Mouse (Mus musculus) right cerebral cortex, adult 18-20 months (tissue): Measurements from ENCODE around the gene Erbb4.

Source experiments
- DNase-seq: peaks from one replicate; pipeline ENCODE4 v3.0.0; 2022; ENCODE audit warnings: mixed read lengths

The Erbb4 gene

GRCm38 (mm10) chr1:69107485-69108158 lies at the start of gene Erbb4:
Erbb4 (minus strand) TSS chr1:69108059.
- DNase-seq, result peak; percentile 29

- no peak for DNase-seq
Observed at GRCm38 (mm10) chr1:69157346-69157745, 49.5 kb upstream of the Erbb4 start.

GRCm38 (mm10) chr1:69141341-69141740 lies 33.5 kb upstream of the Erbb4 start:
- DNase-seq, result no peak

GRCm38 (mm10) chr1:69139519-69139868 lies 31.6 kb upstream of the Erbb4 start:
- DNase-seq, result no peak

GRCm38 (mm10) chr1:69138856-69139518 lies 31.1 kb upstream of the Erbb4 start:
- DNase-seq, result peak; percentile 64

- no peak for DNase-seq
Observed at GRCm38 (mm10) chr1:69124147-69124848, 16.4 kb upstream of the Erbb4 start.

GRCm38 (mm10) chr1:69118249-69118938 lies 10.5 kb upstream of the Erbb4 start:
- no peak for DNase-seq

GRCm38 (mm10) chr1:69108159-69108925 lies 483 bp upstream of the Erbb4 start:
- DNase-seq, result peak; percentile 45

- DNase-seq, result peak; percentile 30
Observed at GRCm38 (mm10) chr1:69106937-69107461, 860 bp downstream of the Erbb4 start.

- DNase-seq, result peak; percentile 13
Observed at GRCm38 (mm10) chr1:69106322-69106761, 1.5 kb downstream of the Erbb4 start.

GRCm38 (mm10) chr1:69105493-69106321 lies 2.2 kb downstream of the Erbb4 start:
- DNase-seq, result peak; percentile 32

GRCm38 (mm10) chr1:69105096-69105492 lies 2.8 kb downstream of the Erbb4 start:
- DNase-seq, result peak; percentile 20

- no peak for DNase-seq
Observed at GRCm38 (mm10) chr1:69103211-69103706, 4.6 kb downstream of the Erbb4 start.

GRCm38 (mm10) chr1:69101670-69102069 lies 6.2 kb downstream of the Erbb4 start:
- DNase-seq, result no peak

GRCm38 (mm10) chr1:69093052-69093451 lies 14.8 kb downstream of the Erbb4 start:
- DNase-seq, result no peak

GRCm38 (mm10) chr1:69089331-69089730 lies 18.5 kb downstream of the Erbb4 start:
- DNase-seq, result no peak

- DNase-seq, result no peak
Observed at GRCm38 (mm10) chr1:69085753-69086152, 22.1 kb downstream of the Erbb4 start.

- no peak for DNase-seq
Observed at GRCm38 (mm10) chr1:69048918-69049317, 58.9 kb downstream of the Erbb4 start.

- DNase-seq, result no peak
Observed at GRCm38 (mm10) chr1:69046228-69046978, 61.5 kb downstream of the Erbb4 start.

- DNase-seq, result no peak
Observed at GRCm38 (mm10) chr1:69027816-69028215, 80.0 kb downstream of the Erbb4 start.
